Mouse (Mus musculus) ES-Bruce4 (cell line): Measurements from ENCODE around the gene Rpap1. TPM values are rescaled to one million over a fixed set of nuclear protein-coding genes. Genes with fewer than 3 reads are reported as not detected.

Experiments used
- H3K27ac ChIP-seq: 2 replicates; pipeline ENCODE4 v1.5.1; 2012; ENCODE audit warnings: low read length, inconsistent platforms; ENCODE audit not compliant: insufficient read depth
- H3K27me3 ChIP-seq: 2 replicates; pipeline ENCODE4 v1.6.1; 2012; ENCODE audit warnings: mild to moderate bottlenecking, low read length, inconsistent platforms; ENCODE audit not compliant: control insufficient read depth, poor library complexity, insufficient read depth, severe bottlenecking
- H3K36me3 ChIP-seq: 2 replicates; pipeline ENCODE4 v1.6.1; 2012; ENCODE audit warnings: inconsistent platforms, mild to moderate bottlenecking, low read length, moderate library complexity; ENCODE audit not compliant: control insufficient read depth, poor library complexity, insufficient read depth, severe bottlenecking
- H3K4me1 ChIP-seq: one replicate; pipeline ENCODE4 v1.8.1; 2011; ENCODE audit warnings: low read length; ENCODE audit not compliant: control insufficient read depth, insufficient read depth
- H3K4me3 ChIP-seq: 2 replicates; pipeline ENCODE4 v1.5.1; 2011; ENCODE audit warnings: low read depth, mild to moderate bottlenecking, low read length
- H3K9ac ChIP-seq: 2 replicates; pipeline ENCODE4 v1.6.1; 2012; ENCODE audit warnings: low read depth, mild to moderate bottlenecking, inconsistent platforms; ENCODE audit not compliant: poor library complexity, severe bottlenecking
- H3K9me3 ChIP-seq: replicated peaks from 2 replicates; pipeline ENCODE4 v1.6.1; 2012; ENCODE audit warnings: mild to moderate bottlenecking, low read length, inconsistent platforms; ENCODE audit not compliant: control insufficient read depth, poor library complexity, insufficient read depth, severe bottlenecking
- CTCF ChIP-seq: IDR thresholded peaks from one replicate; pipeline ENCODE4 v1.8.1; 2011; ENCODE audit warnings: low read depth, low read length
- EP300 ChIP-seq: IDR thresholded peaks from 2 replicates; pipeline ENCODE4 v1.6.1; 2011; ENCODE audit warnings: low read depth, low read length; ENCODE audit not compliant: insufficient read depth
- POLR2A ChIP-seq: IDR thresholded peaks from one replicate; pipeline ENCODE4 v1.8.1; 2011; ENCODE audit warnings: low read length; ENCODE audit not compliant: insufficient read depth
- polyA plus RNA-seq: library from polyadenylated mRNA; stranded (reverse); fragments of >200 nt; gene quantifications from 2 replicates; pipeline ENCODE4 v1.2.4, GENCODE M21; 2011; ENCODE audit warnings: low read depth; ENCODE audit not compliant: missing spikeins, insufficient read depth, insufficient read length

Gene Rpap1
- polyA plus RNA-seq, 1 experiment, result 42.6 TPM

DNA sequence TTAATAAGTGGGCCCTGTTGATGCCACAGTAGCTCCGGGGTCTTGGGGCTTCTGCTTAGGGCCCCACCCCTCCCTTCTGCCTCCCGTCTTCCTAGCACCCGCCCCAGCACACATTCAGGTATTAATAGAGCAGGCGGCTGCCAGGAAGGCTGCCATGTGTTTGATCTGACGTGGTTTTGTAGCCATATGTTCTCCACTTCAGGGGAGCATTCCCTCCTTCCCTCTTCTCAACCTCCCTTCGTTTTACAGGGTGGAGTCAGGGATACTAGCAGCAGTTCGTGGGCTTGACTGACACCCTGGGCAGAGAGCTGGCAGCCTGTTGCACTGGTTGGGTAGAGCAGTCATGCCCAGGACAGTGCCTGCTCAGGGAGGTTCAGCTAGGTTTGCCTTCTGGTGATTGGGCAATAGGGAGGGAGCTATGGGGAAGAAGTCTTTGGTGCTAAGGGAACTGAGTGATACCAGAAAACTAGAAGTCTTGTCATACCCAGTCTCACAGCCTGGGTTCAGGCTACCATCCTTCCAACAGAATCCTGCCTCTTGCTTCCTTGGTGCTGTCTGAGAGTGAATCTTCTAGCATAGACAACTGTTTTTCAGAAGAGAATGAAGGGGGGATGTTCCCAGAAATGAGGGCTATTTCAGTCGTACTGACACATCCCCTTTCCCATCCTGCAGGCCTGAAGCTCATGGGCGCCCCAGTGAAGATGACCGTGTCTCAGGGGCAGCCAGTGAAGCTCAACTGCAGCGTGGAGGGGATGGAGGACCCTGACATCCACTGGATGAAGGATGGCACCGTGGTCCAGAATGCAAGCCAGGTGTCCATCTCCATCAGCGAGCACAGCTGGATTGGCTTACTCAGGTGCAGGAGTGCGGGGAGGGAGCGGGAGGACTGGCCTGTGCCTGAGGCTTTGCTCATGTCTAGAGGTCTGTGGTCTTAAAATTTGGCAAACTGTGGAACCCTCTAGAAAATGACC is 13.8 kb upstream of the Rpap1 start:
- Histone ChIP-seq H3K36me3 (no peaks in the 10 kb centered on the region), H3K9ac (peak overlapping the region; percentile 92; the same call in 1 of the 2 replicates), H3K27me3 (no peaks in the 10 kb centered on the region), H3K9me3 (no peaks in the 10 kb centered on the region), H3K27ac (no peak overlapping the region), H3K4me3 (peak overlapping the region; percentile 59; the same call in 1 of the 2 replicates), H3K4me1 (peaks cover 19% of the 10 kb centered on the region)
- no peak for TF ChIP-seq CTCF
- TF ChIP-seq EP300, result no peak
- no peak for TF ChIP-seq POLR2A

DNA sequence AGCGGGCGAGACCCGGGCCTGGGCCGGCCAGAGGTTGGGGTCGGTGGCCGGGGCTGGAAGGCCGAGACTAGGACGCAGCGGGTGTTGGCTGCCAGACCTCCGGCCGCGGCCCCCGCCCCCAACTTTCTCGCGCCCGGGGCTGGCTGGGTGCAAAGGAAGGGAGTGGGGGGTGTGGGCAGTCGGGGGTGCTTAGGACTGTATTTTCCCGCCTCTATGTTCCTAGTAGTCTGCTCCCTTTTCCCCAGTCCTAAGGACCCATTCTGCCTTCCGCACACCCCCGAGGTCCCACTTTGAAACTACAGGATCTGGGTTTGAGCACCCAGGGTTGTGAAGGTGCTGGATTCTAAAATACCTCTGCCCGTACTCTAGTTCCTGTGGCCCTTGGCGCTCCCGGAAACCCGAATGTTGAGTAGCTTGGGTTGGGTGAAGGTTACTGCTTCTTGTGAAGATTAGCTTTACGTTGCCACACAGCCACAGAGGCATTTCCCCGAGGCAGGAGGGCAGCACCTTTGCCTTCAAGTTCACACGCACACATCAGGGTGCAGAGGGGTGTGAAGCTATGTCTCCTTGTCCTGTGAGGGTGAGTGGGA is 12.7 kb upstream of the Rpap1 start:
- no peaks in the 10 kb centered on the region for H3K27me3 ChIP-seq
- no peak overlapping the region for H3K27ac ChIP-seq
- no peaks in the 10 kb centered on the region for H3K9me3 ChIP-seq
- peak overlapping the region; percentile 92 for H3K9ac ChIP-seq
- peaks cover 18% of the 10 kb centered on the region for H3K4me1 ChIP-seq
- TF ChIP-seq POLR2A, result no peak
- TF ChIP-seq EP300, result no peak
- peak overlapping the region; percentile 59 for H3K4me3 ChIP-seq
- no peaks in the 10 kb centered on the region for H3K36me3 ChIP-seq

DNA sequence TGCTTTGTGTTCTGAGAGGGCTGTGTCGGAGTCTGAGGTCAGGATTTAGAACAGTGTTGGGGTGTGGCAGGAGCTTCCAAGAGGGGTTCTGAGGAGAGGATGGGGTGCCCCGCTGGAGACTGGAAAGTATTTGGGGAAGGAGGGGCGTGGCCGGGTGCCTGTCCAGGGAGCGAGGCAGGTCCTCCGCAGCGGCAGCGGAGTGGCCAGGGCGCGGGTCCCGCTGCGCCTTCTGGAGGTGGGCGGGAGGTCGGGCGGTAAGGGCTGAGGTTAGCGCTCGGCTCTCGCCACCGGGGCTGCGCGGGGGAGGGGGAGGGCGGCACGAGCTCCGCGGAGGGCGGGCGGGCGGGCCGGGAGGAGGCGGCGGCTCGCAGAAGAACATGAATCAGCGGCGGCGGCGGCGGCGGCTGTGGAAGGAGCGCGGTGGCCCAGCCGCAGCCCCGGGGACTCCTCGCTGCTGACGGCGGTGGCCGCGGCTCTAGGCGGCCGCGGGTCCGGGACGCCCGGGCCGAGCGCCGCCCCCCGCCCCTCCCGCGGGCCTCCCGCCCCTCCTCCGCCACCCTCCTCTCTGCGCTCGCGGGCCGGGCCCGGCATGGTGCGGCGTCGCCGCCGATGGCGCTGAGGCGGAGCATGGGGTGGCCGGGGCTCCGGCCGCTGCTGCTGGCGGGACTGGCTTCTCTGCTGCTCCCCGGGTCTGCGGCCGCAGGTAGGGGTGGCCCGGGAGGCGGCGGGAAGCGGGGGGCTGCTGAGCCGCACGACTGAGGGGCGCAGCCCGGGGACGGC is 12.0 kb upstream of the Rpap1 start:
- Histone ChIP-seq H3K36me3 (no peaks in the 10 kb centered on the region), H3K4me3 (peak overlapping the region; percentile 71), H3K9me3 (no peaks in the 10 kb centered on the region), H3K27ac (no peak overlapping the region), H3K27me3 (no peaks in the 10 kb centered on the region), H3K9ac (peak overlapping the region; percentile 92), H3K4me1 (peaks cover 13% of the 10 kb centered on the region)
- no peak for TF ChIP-seq EP300
- TF ChIP-seq CTCF, result no peak
- TF ChIP-seq POLR2A, result no peak

DNA sequence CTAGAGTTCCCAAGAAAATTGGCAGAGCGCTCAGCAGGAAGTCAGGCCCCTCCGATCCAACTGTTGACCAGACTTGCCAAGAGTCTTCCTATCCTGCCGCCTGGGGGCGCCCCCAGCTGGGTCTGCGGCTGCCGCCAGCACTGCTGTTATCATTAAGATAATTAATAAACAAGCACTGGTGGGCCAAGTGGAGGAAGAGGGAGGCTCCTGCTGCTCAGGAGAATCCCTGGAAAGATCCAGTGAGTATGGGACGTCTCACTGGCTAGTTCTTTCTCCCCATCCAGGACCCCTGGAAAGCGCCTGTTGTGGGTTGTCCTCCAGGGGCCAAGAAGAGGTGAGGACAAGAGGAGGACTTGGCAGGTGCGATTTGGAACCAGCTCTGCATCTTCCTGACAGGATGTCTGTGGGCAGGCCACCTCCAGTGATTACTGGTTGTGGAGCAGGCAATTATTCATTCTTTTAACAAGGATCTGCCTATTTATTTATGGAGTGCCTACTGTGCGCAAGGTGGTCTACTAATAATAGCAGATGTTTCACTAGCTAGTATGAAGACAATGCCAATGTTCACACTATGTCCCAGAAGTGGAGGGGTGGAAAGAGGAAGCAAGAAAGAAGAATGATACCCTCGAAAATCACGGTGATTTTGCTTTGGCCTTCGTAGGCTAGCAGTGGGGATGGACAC is 11.1 kb upstream of the Rpap1 start:
- H3K27me3 ChIP-seq, result no peaks in the 10 kb centered on the region
- no peak overlapping the region for H3K9ac ChIP-seq
- H3K36me3 ChIP-seq, result no peaks in the 10 kb centered on the region
- H3K4me1 ChIP-seq, result peaks cover 10% of the 10 kb centered on the region
- no peak overlapping the region for H3K27ac ChIP-seq
- TF ChIP-seq EP300, result no peak
- peak; percentile 62 for TF ChIP-seq CTCF
- TF ChIP-seq POLR2A, result no peak
- no peaks in the 10 kb centered on the region for H3K9me3 ChIP-seq
- no peak overlapping the region for H3K4me3 ChIP-seq

DNA sequence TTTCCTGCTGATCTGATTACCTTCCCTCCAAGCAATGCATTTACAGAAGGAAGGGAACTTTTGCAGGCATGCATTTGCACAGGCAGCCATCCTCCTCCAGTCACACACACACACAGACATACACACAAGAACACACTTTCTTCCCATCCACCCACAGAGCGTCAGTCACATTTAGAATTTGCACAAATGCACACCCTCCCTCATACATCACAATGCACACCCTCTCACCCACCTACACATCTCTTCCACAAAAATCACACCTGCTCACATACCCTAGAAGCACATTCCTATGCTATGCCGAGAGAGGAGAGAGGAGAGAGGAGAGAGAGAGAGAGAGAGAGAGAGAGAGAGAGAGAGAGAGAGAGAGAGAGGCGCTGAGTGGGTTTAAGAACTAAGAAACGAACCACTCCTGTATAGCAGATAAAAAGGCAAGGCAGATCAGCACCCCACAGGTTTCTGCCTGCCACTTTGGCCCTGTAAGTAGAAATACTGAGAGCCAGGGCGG is 10.0 kb upstream of the Rpap1 start, which contains the start of gene Tyro3:
Tyro3 (plus strand) TSS at position 455 of the 505 bp plus-strand sequence.
- H3K9ac ChIP-seq, result no peak within 1 kb of the TSS
- no peak within 1 kb of the TSS for H3K27ac ChIP-seq
- no peaks in the 10 kb centered on the region for H3K36me3 ChIP-seq
- TF ChIP-seq CTCF (no peak), EP300 (no peak), POLR2A (no peak)
- H3K9me3 ChIP-seq, result no peaks in the 10 kb centered on the region
- no peaks in the 10 kb centered on the region for H3K27me3 ChIP-seq
- H3K4me3 ChIP-seq, result no peak within 1 kb of the TSS
- H3K4me1 ChIP-seq, result peaks cover 8% of the 10 kb centered on the region
